Mouse (Mus musculus) cerebellum, adult 2 months (tissue): Measurements from ENCODE around the gene C8b. TPM values are rescaled to one million over a fixed set of nuclear protein-coding genes. Genes with fewer than 3 reads are reported as not detected.

Experiments
- DNase-seq, 2 experiments: peaks; one replicate each; pipeline ENCODE4 v3.0.0; 2021
- H3K27ac ChIP-seq: fragments of 200-500 bp; 2 replicates; pipeline ENCODE4 v1.5.1; 2012; ENCODE audit warnings: low read length, control low read depth, inconsistent platforms; ENCODE audit not compliant: insufficient read depth
- H3K27me3 ChIP-seq: fragments of 200-500 bp; 2 replicates; pipeline ENCODE4 v1.6.1; 2012; ENCODE audit warnings: inconsistent platforms, mild to moderate bottlenecking, low read length, moderate library complexity; ENCODE audit not compliant: control insufficient read depth, insufficient read depth
- H3K4me1 ChIP-seq: fragments of 200-500 bp; 2 replicates; pipeline ENCODE4 v1.6.1; 2011; ENCODE audit warnings: low read length; ENCODE audit not compliant: control insufficient read depth, insufficient read depth
- H3K4me3 ChIP-seq: fragments of 200-500 bp; replicated peaks from 2 replicates; pipeline ENCODE3; 2011; ENCODE audit warnings: mild to moderate bottlenecking, low read depth, low read length, control low read depth; ENCODE audit not compliant: insufficient read depth
- CTCF ChIP-seq: fragments of 200-500 bp; IDR thresholded peaks from 2 replicates; pipeline ENCODE4 v1.5.1; 2011; ENCODE audit warnings: low read depth, mild to moderate bottlenecking, control low read depth, low read length, moderate library complexity, borderline replicate concordance; ENCODE audit not compliant: insufficient read depth
- POLR2A ChIP-seq: fragments of 200-500 bp; IDR thresholded peaks from 2 replicates; pipeline ENCODE4 v1.6.1; 2011; ENCODE audit warnings: low read length, control low read depth, borderline replicate concordance; ENCODE audit not compliant: insufficient read depth
- WGBS: fragments of 180-500 bp; shearing (Covaris S2); methylation state at CpG from one replicate; pipeline ENCODE4 v1.1.7; 2018; 5-methylcytosine and 5-hydroxymethylcytosine counted together
- polyA plus RNA-seq: library from polyadenylated mRNA; depleted of rRNA; stranded (reverse); fragments of >200 nt; gene quantifications from 2 replicates; pipeline ENCODE4 v1.2.3, GENCODE M21; 2012; rRNA removed

C8b gene
- polyA plus RNA-seq, 1 experiment, result not detected

- Histone ChIP-seq H3K4me1 (no peaks in the 10 kb centered on the region), H3K27me3 (no peaks in the 10 kb centered on the region), H3K4me3 (no peak overlapping the region), H3K27ac (no peak overlapping the region)
- TF ChIP-seq CTCF (no peak), POLR2A (no peak)
- no peak for DNase-seq
- 86% methylated on average over 2 of the region's 2 CpGs for WGBS
These were observed 72.2 kb downstream of the C8b start for GRCm38 (mm10) chr4:104838342-104838741.

DNA sequence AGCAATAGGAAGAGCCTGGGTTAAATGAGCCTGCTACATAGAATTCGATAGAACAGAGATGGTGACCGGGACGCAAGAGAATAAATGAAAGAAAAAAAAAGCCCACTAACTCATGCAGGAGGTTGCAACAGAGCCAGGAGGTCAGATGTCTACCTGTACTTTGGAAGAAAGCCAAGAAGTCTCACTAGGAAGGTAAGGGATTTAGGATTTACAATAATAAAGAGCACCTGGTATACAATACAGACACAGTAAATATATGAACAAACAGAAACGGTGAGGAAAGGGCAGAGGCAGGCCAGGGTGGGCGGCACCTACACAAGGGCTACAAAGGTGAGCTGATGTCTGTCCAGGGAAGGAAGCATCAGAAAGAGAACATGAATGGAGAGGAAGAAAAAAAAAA is 76.1 kb downstream of the C8b start:
- H3K4me1 ChIP-seq, result no peaks in the 10 kb centered on the region
- H3K4me3 ChIP-seq, result no peak overlapping the region
- H3K27ac ChIP-seq, result no peak overlapping the region
- TF ChIP-seq POLR2A, result no peak
- TF ChIP-seq CTCF, result no peak
- no peak for DNase-seq
- H3K27me3 ChIP-seq, result no peaks in the 10 kb centered on the region
- WGBS, result 80% methylated on average over 5 of the region's 5 CpGs

- no peak overlapping the region for H3K4me3 ChIP-seq
- TF ChIP-seq POLR2A (no peak), CTCF (no peak)
- no peak for DNase-seq
- H3K27ac ChIP-seq, result no peak overlapping the region
- no peaks in the 10 kb centered on the region for H3K4me1 ChIP-seq
- H3K27me3 ChIP-seq, result no peaks in the 10 kb centered on the region
- WGBS, result 82% methylated on average over 4 of the region's 4 CpGs
These were observed 77.4 kb downstream of the C8b start for GRCm38 (mm10) chr4:104843546-104843945.

Other genes starting within 250 kb of the C8b start
- gene Gm17662, start 91.0 kb downstream of the C8b start, polyA plus RNA-seq, result not detected in 2 replicates
- 0.05 TPM in 1 of 2 replicates, not detected in the other for gene C8a, start 110.1 kb downstream of the C8b start, polyA plus RNA-seq
- gene Fyb2, start 147.1 kb downstream of the C8b start, polyA plus RNA-seq, result 0.10 and 0.16 TPM in 2 replicates